Mouse (Mus musculus) small intestine, adult 2 months (tissue): Measurements from ENCODE around the gene Adamts4. TPM values are rescaled to one million over a fixed set of nuclear protein-coding genes. Genes with fewer than 3 reads are reported as not detected.
A peak's percentile ranks its signal among the peaks of the same experiment; 100 is the strongest.
"Not testable (repeated sequence)": the region's sequence is repeated elsewhere in the genome, so short reads cannot be mapped to it uniquely, and the experiment has no call there.

Experiments used
- H3K27ac ChIP-seq: fragments of 200-500 bp; 2 replicates; pipeline ENCODE4 v1.5.1; 2012; ENCODE audit warnings: low read depth, low read length, control low read depth, inconsistent platforms; ENCODE audit not compliant: insufficient read depth
- H3K27me3 ChIP-seq: fragments of 200-500 bp; 2 replicates; pipeline ENCODE4 v1.6.1; 2012; ENCODE audit warnings: mild to moderate bottlenecking, moderate library complexity, low read length, inconsistent platforms; ENCODE audit not compliant: control insufficient read depth, insufficient read depth
- H3K36me3 ChIP-seq: fragments of 200-500 bp; 2 replicates; pipeline ENCODE4 v1.6.1; 2012; ENCODE audit warnings: mild to moderate bottlenecking, low read length, control low read depth, inconsistent platforms; ENCODE audit not compliant: control insufficient read depth, insufficient read depth
- H3K4me1 ChIP-seq: fragments of 200-500 bp; 2 replicates; pipeline ENCODE4 v1.6.1; 2012; ENCODE audit warnings: low read length, inconsistent platforms, mixed read lengths; ENCODE audit not compliant: control insufficient read depth, insufficient read depth, insufficient read length
- H3K4me3 ChIP-seq: fragments of 200-500 bp; 2 replicates; pipeline ENCODE4 v1.5.1; 2012; ENCODE audit warnings: low read depth, mild to moderate bottlenecking, control low read depth, inconsistent platforms, low read length, moderate library complexity
- CTCF ChIP-seq: fragments of 200-500 bp; IDR thresholded peaks from 2 replicates; pipeline ENCODE4 v1.5.1; 2012; ENCODE audit warnings: low read depth, mild to moderate bottlenecking, control low read depth, inconsistent platforms, low read length, moderate library complexity, mixed read lengths; ENCODE audit not compliant: insufficient replicate concordance, insufficient read length; ENCODE audit errors: extremely low read depth
- POLR2A ChIP-seq: fragments of 200-500 bp; IDR thresholded peaks from 2 replicates; pipeline ENCODE4 v1.6.1; 2012; ENCODE audit warnings: low read depth, mild to moderate bottlenecking, control low read depth, inconsistent platforms, low read length, moderate library complexity
- WGBS: fragments of 180-500 bp; shearing (Covaris S2); methylation state at CpG from one replicate; pipeline ENCODE4 v1.1.7; 2018; 5-methylcytosine and 5-hydroxymethylcytosine counted together
- polyA plus RNA-seq: library from polyadenylated mRNA; depleted of rRNA; stranded (reverse); fragments of >200 nt; gene quantifications from 2 replicates; pipeline ENCODE4 v1.2.3, GENCODE M21; 2012; rRNA removed

The Adamts4 gene
- polyA plus RNA-seq, 1 experiment = 2.6 TPM

GRCm38 (mm10) chr1:171295063-171295402 is 44.8 kb downstream of the Adamts4 start:
- TF ChIP-seq POLR2A (no peak), CTCF (no peak)
- Histone ChIP-seq H3K27ac (peak overlapping the region; percentile 94), H3K27me3 (no peaks in the 10 kb centered on the region), H3K4me1 (peaks cover 8% of the 10 kb centered on the region; the same call in 1 of the 2 replicates), H3K4me3 (peak overlapping the region; percentile 76; the same call in 1 of the 2 replicates), H3K36me3 (no peaks in the 10 kb centered on the region)
- 11% methylated on average over 3 of the region's 3 CpGs for WGBS

- no peak overlapping the region for H3K27ac ChIP-seq
- no peaks in the 10 kb centered on the region for H3K36me3 ChIP-seq
- TF ChIP-seq POLR2A (no peak), CTCF (no peak)
- 67% methylated on average over 3 of the region's 3 CpGs for WGBS
- no peak overlapping the region for H3K4me3 ChIP-seq
- no peaks in the 10 kb centered on the region for H3K27me3 ChIP-seq
- peaks cover 4% of the 10 kb centered on the region; the same call in 1 of the 2 replicates for H3K4me1 ChIP-seq
Measured at GRCm38 (mm10) chr1:171298226-171298625, 48.0 kb downstream of the Adamts4 start.

- not testable (repeated sequence) for H3K27ac ChIP-seq, H3K36me3 ChIP-seq
- WGBS = 63% methylated on average over 5 of the region's 5 CpGs
Measured at GRCm38 (mm10) chr1:171306157-171306556, 55.9 kb downstream of the Adamts4 start.

GRCm38 (mm10) chr1:171309321-171309720 is 59.1 kb downstream of the Adamts4 start:
- Histone ChIP-seq H3K4me3 (no peak overlapping the region), H3K36me3 (no peaks in the 10 kb centered on the region), H3K27me3 (0 out of 2 replicates have a peak, but pooled peaks cover 2% of the 10 kb centered on the region), H3K27ac (no peak overlapping the region), H3K4me1 (no peaks in the 10 kb centered on the region)
- 72% methylated on average over 2 of the region's 2 CpGs for WGBS
- TF ChIP-seq POLR2A = no peak
- no peak for TF ChIP-seq CTCF

More at GRCm38 (mm10) chr1:171306157-171306556, 55.9 kb downstream of the Adamts4 start:
- not testable (repeated sequence) for H3K4me3 ChIP-seq, H3K27me3 ChIP-seq, H3K4me1 ChIP-seq

Other genes starting within 250 kb of the Adamts4 start
- 2.5 and 2.8 TPM in 2 replicates for gene Fcgr4, start 231.5 kb upstream of the Adamts4 start, polyA plus RNA-seq
- gene Fcgr3, start 185.5 kb upstream of the Adamts4 start, polyA plus RNA-seq = 4.9 and 6.7 TPM in 2 replicates
- gene Cfap126, start 136.5 kb upstream of the Adamts4 start, polyA plus RNA-seq = 0.96 and 1.2 TPM in 2 replicates
- gene Sdhc, start 99.8 kb upstream of the Adamts4 start, polyA plus RNA-seq = 120 and 226 TPM in 2 replicates
- 0.28 and 0.66 TPM in 2 replicates for gene Mpz, start 99.7 kb upstream of the Adamts4 start, polyA plus RNA-seq
- gene Pcp4l1, start 54.2 kb upstream of the Adamts4 start, polyA plus RNA-seq = 10.9 and 13.9 TPM in 2 replicates
- gene Nr1i3, start 36.5 kb upstream of the Adamts4 start, polyA plus RNA-seq = 18.5 and 28.9 TPM in 2 replicates
- 17.0 and 21.2 TPM in 2 replicates for gene Tomm40l, start 27.9 kb upstream of the Adamts4 start, polyA plus RNA-seq
- 0.94 TPM in 1 of 2 replicates, not detected in the other for gene Apoa2, start 25.4 kb upstream of the Adamts4 start, polyA plus RNA-seq
- 36.9 and 46.7 TPM in 2 replicates for gene Fcer1g, start 16.1 kb upstream of the Adamts4 start, polyA plus RNA-seq
- gene Ndufs2, start 967 bp downstream of the Adamts4 start, polyA plus RNA-seq = 79.8 and 116 TPM in 2 replicates
- gene B4galt3, start 19.9 kb downstream of the Adamts4 start, polyA plus RNA-seq = 38.5 and 78.5 TPM in 2 replicates
- gene Ppox, start 30.8 kb downstream of the Adamts4 start, polyA plus RNA-seq = 15.4 and 23.4 TPM in 2 replicates
- gene Usp21, start 37.6 kb downstream of the Adamts4 start, polyA plus RNA-seq = 18.3 and 30.2 TPM in 2 replicates
- gene Ufc1, start 44.6 kb downstream of the Adamts4 start, polyA plus RNA-seq = 6.3 and 10.8 TPM in 2 replicates
- gene Dedd, start 78.7 kb downstream of the Adamts4 start, polyA plus RNA-seq = 24.5 and 40.7 TPM in 2 replicates
- 36.8 and 50.7 TPM in 2 replicates for gene Nit1, start 95.2 kb downstream of the Adamts4 start, polyA plus RNA-seq
- 5.0 and 7.5 TPM in 2 replicates for gene Pfdn2, start 95.2 kb downstream of the Adamts4 start, polyA plus RNA-seq
- gene Klhdc9, start 110.4 kb downstream of the Adamts4 start, polyA plus RNA-seq = 0.13 and 0.16 TPM in 2 replicates
- 0.33 and 1.1 TPM in 2 replicates for gene Nectin4, start 119.7 kb downstream of the Adamts4 start, polyA plus RNA-seq
- 3.8 and 6.1 TPM in 2 replicates for gene Arhgap30, start 138.5 kb downstream of the Adamts4 start, polyA plus RNA-seq
- gene Usf1, start 160.9 kb downstream of the Adamts4 start, polyA plus RNA-seq = 55.0 and 87.8 TPM in 2 replicates
- gene Tstd1, start 168.5 kb downstream of the Adamts4 start, polyA plus RNA-seq = 52.0 and 53.7 TPM in 2 replicates
- 49.7 and 142 TPM in 2 replicates for gene F11r, start 187.1 kb downstream of the Adamts4 start, polyA plus RNA-seq